Mouse (Mus musculus): Measurements from ENCODE around the gene Hjurp. TPM values are rescaled to one million over a fixed set of nuclear protein-coding genes. Genes with fewer than 3 reads are reported as not detected.
A peak's percentile ranks its signal among the peaks of the same experiment; 100 is the strongest.

The Hjurp gene
- polyA plus RNA-seq, 2 experiments = 38.0 to 61.0 TPM

DNA sequence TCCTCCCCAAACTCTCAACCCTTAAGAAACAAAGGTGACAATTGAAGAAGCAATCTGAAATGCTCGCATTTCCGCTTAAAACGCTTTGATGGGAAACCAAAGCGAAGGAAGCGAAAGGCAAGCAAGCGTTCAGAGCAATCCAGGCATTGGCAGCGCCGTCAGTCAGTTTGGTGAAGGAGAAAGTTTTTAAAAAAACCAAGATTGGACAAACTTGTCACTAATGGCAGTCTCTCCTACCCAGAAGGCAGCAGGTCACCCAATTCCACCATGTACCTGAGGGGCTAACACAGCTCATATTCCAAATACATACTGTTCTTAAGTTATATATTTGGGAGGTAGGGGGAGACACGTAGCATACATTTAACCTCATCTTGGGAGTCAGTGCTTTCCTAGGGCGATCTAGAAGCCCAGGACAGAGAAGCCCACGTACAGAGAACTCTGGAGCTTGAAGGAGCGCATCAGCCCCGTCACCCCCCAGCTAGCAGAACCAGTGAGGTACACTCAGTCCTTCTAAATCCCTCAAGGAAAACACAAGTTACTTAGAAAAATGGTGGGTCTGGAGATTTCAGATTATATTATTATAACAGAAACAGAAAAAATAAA, 2.3 kb downstream of the Hjurp start:
- Histone ChIP-seq H3K4me3 (ENCODE audit: insufficient read depth in 1 of 2, low read depth in 2 of 2, low read length in 2 of 2) (peak overlapping the region in 1 of 2 experiments; percentile 65; a peak in 2 of 4 replicates), H3K4me2 (ENCODE audit: low read depth) (peak overlapping the region; percentile 72), H3K27ac (no peak overlapping the region), H3K36me3 (replicated peaks; ENCODE audit: control insufficient read depth, insufficient read depth, low read depth) (peaks cover 47% of the 10 kb centered on the region), H3K9me3 (ENCODE audit: control insufficient read depth, low read length) (no peaks in the 10 kb centered on the region), H3K27me3 (ENCODE audit: control insufficient read depth, insufficient read depth, low read length) (no peaks in the 10 kb centered on the region), H3K9ac (replicated peaks) (peak overlapping the region; percentile 88), H3K4me1 (replicated peaks; ENCODE audit: control insufficient read depth in 2 of 2, insufficient read depth in 2 of 2, low read length in 1 of 2) (peaks cover 16 to 21% of the 10 kb centered on the region in 2 experiments)
- ATAC-seq (ENCODE audit: insufficient read depth) (no peak), DNase-seq (ENCODE audit: low read depth in 3 of 3, low spot score in 3 of 3) (no peak)
- no peak for TF ChIP-seq CTCF (IDR thresholded peaks at IDR 0.05; ENCODE audit: low read depth)
- TF ChIP-seq EP300 (IDR thresholded peaks at IDR 0.05; ENCODE audit: low read depth) = no peak
- WGBS (ENCODE audit: insufficient replicate concordance) = 64% methylated on average over 13 of the region's 13 CpGs

DNA sequence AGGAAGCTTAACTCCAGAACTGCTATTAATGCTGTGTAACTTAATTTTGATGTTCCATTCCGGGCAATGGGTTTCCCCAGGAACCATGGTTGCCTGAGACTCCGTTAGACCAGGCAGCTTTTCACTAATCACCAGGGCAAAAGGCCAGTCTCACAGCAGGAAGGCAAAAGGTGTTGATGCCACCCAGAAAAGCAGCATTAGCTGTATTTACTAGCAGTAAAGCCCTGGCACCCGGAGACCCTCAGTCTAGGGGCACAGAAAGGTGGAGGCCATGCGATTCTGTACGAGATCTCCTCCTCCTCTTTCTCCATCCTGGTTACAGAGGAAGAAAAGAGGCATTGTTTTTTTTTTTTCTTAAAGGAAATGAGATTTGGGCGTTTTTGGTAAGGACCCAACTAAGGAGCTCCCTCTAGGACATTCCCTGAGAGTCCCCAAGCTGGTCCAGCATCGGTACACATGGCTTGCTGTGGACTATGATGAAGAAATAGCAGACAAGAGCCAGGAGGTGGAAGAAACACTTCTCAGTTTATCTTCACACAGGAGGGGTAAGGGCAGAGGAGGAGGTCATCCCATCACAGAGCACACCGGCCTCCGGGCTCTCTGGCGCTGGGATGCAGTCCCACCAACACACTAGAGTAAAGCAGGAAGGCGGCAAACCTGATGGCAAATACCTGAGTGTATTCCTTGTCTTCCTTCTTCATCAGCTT, 2.9 kb downstream of the Hjurp start:
- DNase-seq (ENCODE audit: low read depth in 3 of 3, low spot score in 3 of 3) = no peak
- ATAC-seq (ENCODE audit: insufficient read depth) = no peak
- H3K27ac ChIP-seq = no peak overlapping the region
- no peak overlapping the region for H3K4me2 ChIP-seq (ENCODE audit: low read depth)
- no peak overlapping the region for H3K4me3 ChIP-seq (ENCODE audit: insufficient read depth in 1 of 2, low read depth in 2 of 2, low read length in 2 of 2)
- peaks cover 54% of the 10 kb centered on the region for H3K36me3 ChIP-seq (replicated peaks; ENCODE audit: control insufficient read depth, insufficient read depth, low read depth)
- no peaks in the 10 kb centered on the region for H3K9me3 ChIP-seq (ENCODE audit: control insufficient read depth, low read length)
- H3K4me1 ChIP-seq (replicated peaks; ENCODE audit: control insufficient read depth in 2 of 2, insufficient read depth in 2 of 2, low read length in 1 of 2) = peaks cover 16 to 21% of the 10 kb centered on the region in 2 experiments
- H3K27me3 ChIP-seq (ENCODE audit: control insufficient read depth, insufficient read depth, low read length) = no peaks in the 10 kb centered on the region
- no peak overlapping the region for H3K9ac ChIP-seq (replicated peaks)
- WGBS (ENCODE audit: insufficient replicate concordance) = 72% methylated on average over 11 of the region's 11 CpGs
- TF ChIP-seq EP300 (IDR thresholded peaks at IDR 0.05; ENCODE audit: low read depth) (no peak), CTCF (IDR thresholded peaks at IDR 0.05; ENCODE audit: low read depth) (no peak)

DNA sequence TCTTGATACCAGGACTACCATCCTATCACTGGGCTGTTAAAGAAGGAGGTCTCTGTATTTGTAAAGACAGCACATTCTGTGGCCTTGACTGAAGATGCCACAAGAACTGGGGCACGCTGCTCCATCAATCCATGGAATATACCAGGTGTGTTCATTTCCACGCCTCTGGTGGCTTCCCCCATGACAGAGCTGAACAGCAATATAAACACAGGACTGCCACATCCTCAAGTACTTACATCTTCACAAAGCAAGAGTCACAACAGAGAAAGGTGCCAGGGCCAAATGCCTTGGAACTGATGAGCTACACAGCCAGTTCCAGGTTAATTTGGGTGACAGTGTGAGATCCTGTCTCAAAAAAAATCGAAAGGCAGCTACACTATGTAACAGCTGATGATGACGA, 3.6 kb downstream of the Hjurp start:
- Histone ChIP-seq H3K27me3 (ENCODE audit: control insufficient read depth, insufficient read depth, low read length) (no peaks in the 10 kb centered on the region), H3K27ac (no peak overlapping the region), H3K9ac (replicated peaks) (no peak overlapping the region), H3K4me1 (replicated peaks; ENCODE audit: control insufficient read depth in 2 of 2, insufficient read depth in 2 of 2, low read length in 1 of 2) (peaks cover 13 to 21% of the 10 kb centered on the region in 2 experiments), H3K9me3 (ENCODE audit: control insufficient read depth, low read length) (no peaks in the 10 kb centered on the region), H3K36me3 (replicated peaks; ENCODE audit: control insufficient read depth, insufficient read depth, low read depth) (peaks cover 60% of the 10 kb centered on the region), H3K4me3 (ENCODE audit: insufficient read depth in 1 of 2, low read depth in 2 of 2, low read length in 2 of 2) (no peak overlapping the region), H3K4me2 (ENCODE audit: low read depth) (no peak overlapping the region)
- TF ChIP-seq CTCF (IDR thresholded peaks at IDR 0.05; ENCODE audit: low read depth) = no peak
- TF ChIP-seq EP300 (IDR thresholded peaks at IDR 0.05; ENCODE audit: low read depth) = no peak
- no peak for ATAC-seq (ENCODE audit: insufficient read depth)
- 67% methylated on average over 4 of the region's 4 CpGs for WGBS (ENCODE audit: insufficient replicate concordance)
- DNase-seq (ENCODE audit: low read depth in 3 of 3, low spot score in 3 of 3) = no peak

GRCm38 (mm10) chr1:88273326-88273725, 4.1 kb downstream of the Hjurp start:
- Histone ChIP-seq H3K27ac (no peak overlapping the region), H3K4me3 (ENCODE audit: insufficient read depth in 1 of 2, low read depth in 2 of 2, low read length in 2 of 2) (no peak overlapping the region), H3K36me3 (replicated peaks; ENCODE audit: control insufficient read depth, insufficient read depth, low read depth) (peaks cover 66% of the 10 kb centered on the region), H3K9me3 (ENCODE audit: control insufficient read depth, low read length) (no peaks in the 10 kb centered on the region), H3K4me1 (replicated peaks; ENCODE audit: control insufficient read depth in 2 of 2, insufficient read depth in 2 of 2, low read length in 1 of 2) (peaks cover 13 to 21% of the 10 kb centered on the region in 2 experiments), H3K9ac (replicated peaks) (no peak overlapping the region), H3K27me3 (ENCODE audit: control insufficient read depth, insufficient read depth, low read length) (no peaks in the 10 kb centered on the region), H3K4me2 (ENCODE audit: low read depth) (no peak overlapping the region)
- ATAC-seq (ENCODE audit: insufficient read depth) = no peak
- TF ChIP-seq CTCF (IDR thresholded peaks at IDR 0.05; ENCODE audit: low read depth) (no peak), EP300 (IDR thresholded peaks at IDR 0.05; ENCODE audit: low read depth) (no peak)
- no peak for DNase-seq (ENCODE audit: low read depth in 3 of 3, low spot score in 3 of 3)
- 82% methylated on average over 3 of the region's 3 CpGs for WGBS (ENCODE audit: insufficient replicate concordance)

DNA sequence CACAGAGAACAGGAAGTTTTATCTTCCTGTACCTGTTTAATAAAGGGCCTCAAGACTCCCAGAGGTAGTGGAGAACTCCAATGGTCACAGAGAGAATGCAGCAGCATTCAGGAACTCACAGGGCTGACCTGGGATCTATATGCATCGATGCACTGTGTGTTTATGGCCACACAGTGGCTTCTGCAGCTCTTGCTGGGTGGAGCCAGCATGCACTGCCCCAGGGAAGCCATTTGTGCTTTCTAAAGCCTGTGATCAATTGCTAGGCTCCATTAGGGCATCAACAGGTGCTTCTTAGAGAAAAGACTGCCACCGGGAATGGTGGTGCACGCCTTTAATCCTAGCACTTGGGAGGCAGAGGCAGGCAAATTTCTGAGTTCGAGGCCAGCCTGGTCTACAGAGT, 4.6 kb downstream of the Hjurp start:
- WGBS (ENCODE audit: insufficient replicate concordance) = 53% methylated on average over 4 of the region's 4 CpGs
- TF ChIP-seq EP300 (IDR thresholded peaks at IDR 0.05; ENCODE audit: low read depth) (no peak), CTCF (IDR thresholded peaks at IDR 0.05; ENCODE audit: low read depth) (no peak)
- Histone ChIP-seq H3K27ac (no peak overlapping the region), H3K9me3 (ENCODE audit: control insufficient read depth, low read length) (no peaks in the 10 kb centered on the region), H3K4me1 (replicated peaks; ENCODE audit: control insufficient read depth in 2 of 2, insufficient read depth in 2 of 2, low read length in 1 of 2) (peaks cover 13 to 19% of the 10 kb centered on the region in 2 experiments), H3K4me2 (ENCODE audit: low read depth) (no peak overlapping the region), H3K9ac (replicated peaks) (no peak overlapping the region), H3K27me3 (ENCODE audit: control insufficient read depth, insufficient read depth, low read length) (no peaks in the 10 kb centered on the region), H3K4me3 (ENCODE audit: insufficient read depth in 1 of 2, low read depth in 2 of 2, low read length in 2 of 2) (no peak overlapping the region), H3K36me3 (replicated peaks; ENCODE audit: control insufficient read depth, insufficient read depth, low read depth) (peaks cover 70% of the 10 kb centered on the region)
- no peak for DNase-seq (ENCODE audit: low read depth in 3 of 3, low spot score in 3 of 3)
- no peak for ATAC-seq (ENCODE audit: insufficient read depth)
